Mouse (Mus musculus) kidney, adult 2 months (tissue): ENCODE data around the gene Slco4a1.

ENCODE experiments used
- CTCF ChIP-seq: fragments of 200-500 bp; conservative IDR thresholded peaks from 2 replicates; pipeline ENCODE4 v1.5.1; 2011; ENCODE audit warnings: low read depth, mild to moderate bottlenecking, control low read depth, low read length, moderate library complexity, mixed read lengths; ENCODE audit not compliant: insufficient read depth, insufficient read length
- POLR2A ChIP-seq: fragments of 200-500 bp; IDR thresholded peaks from one replicate; pipeline ENCODE4 v1.6.1; 2011; ENCODE audit warnings: low read depth, low read length, control low read depth

GRCm38 (mm10) chr2:180473080-180473440 lies 17.0 kb downstream of the Slco4a1 start:
- TF ChIP-seq POLR2A (no peak), CTCF (peak; percentile 63)
